Mouse (Mus musculus): ENCODE results near the gene Armc10. TPM values are rescaled to one million over a fixed set of nuclear protein-coding genes. Genes with fewer than 3 reads are reported as not detected.

Armc10 gene
- polyA plus RNA-seq, 1 experiment from 2014 or later, result 75.4 TPM

GRCm38 (mm10) chr5:21673742-21674141 lies 28.1 kb downstream of the Armc10 start:
- H3K4me3 ChIP-seq (replicated peaks), result no peak overlapping the region
- H3K9ac ChIP-seq, result no peak overlapping the region
- no peak overlapping the region for H3K4me2 ChIP-seq
- H3K4me1 ChIP-seq, result 0 out of 2 replicates have a peak, but pooled peaks cover 3% of the 10 kb centered on the region
- 86% methylated on average over 9 of the region's 9 CpGs for WGBS
- H3K36me3 ChIP-seq (replicated peaks), result peaks cover 60% of the 10 kb centered on the region
- H3K27me3 ChIP-seq, result no peaks in the 10 kb centered on the region
- ATAC-seq (ENCODE audit: low FRiP score), result no peak
- no peak overlapping the region for H3K27ac ChIP-seq
- H3K9me3 ChIP-seq, result no peaks in the 10 kb centered on the region

- no peak overlapping the region for H3K9ac ChIP-seq
- peaks cover 54% of the 10 kb centered on the region for H3K36me3 ChIP-seq (replicated peaks)
- H3K4me1 ChIP-seq, result 0 out of 2 replicates have a peak, but pooled peaks cover 3% of the 10 kb centered on the region
- no peak for ATAC-seq (ENCODE audit: low FRiP score)
- no peak overlapping the region for H3K4me2 ChIP-seq
- H3K27me3 ChIP-seq, result no peaks in the 10 kb centered on the region
- H3K4me3 ChIP-seq (replicated peaks), result no peak overlapping the region
- H3K27ac ChIP-seq, result no peak overlapping the region
- H3K9me3 ChIP-seq, result no peaks in the 10 kb centered on the region
- 86% methylated on average over 12 of the region's 12 CpGs for WGBS
Observed at GRCm38 (mm10) chr5:21675019-21675418, 29.4 kb downstream of the Armc10 start.

- Histone ChIP-seq H3K4me2 (no peak overlapping the region), H3K4me1 (0 out of 2 replicates have a peak, but pooled peaks cover 3% of the 10 kb centered on the region), H3K27ac (no peak overlapping the region), H3K36me3 (replicated peaks) (peaks cover 54% of the 10 kb centered on the region), H3K4me3 (replicated peaks) (no peak overlapping the region), H3K9ac (no peak overlapping the region), H3K27me3 (no peaks in the 10 kb centered on the region), H3K9me3 (no peaks in the 10 kb centered on the region)
- 95% methylated on average over 23 of the region's 23 CpGs for WGBS
- ATAC-seq (ENCODE audit: low FRiP score), result no peak
Observed at GRCm38 (mm10) chr5:21675494-21675893, 29.9 kb downstream of the Armc10 start.

- no peak for ATAC-seq (ENCODE audit: low FRiP score)
- no peak overlapping the region for H3K4me3 ChIP-seq (replicated peaks)
- 96% methylated on average over 6 of the region's 6 CpGs for WGBS
- no peaks in the 10 kb centered on the region for H3K27me3 ChIP-seq
- no peak overlapping the region for H3K27ac ChIP-seq
- no peak overlapping the region for H3K4me2 ChIP-seq
- H3K9me3 ChIP-seq, result no peaks in the 10 kb centered on the region
- no peak overlapping the region for H3K9ac ChIP-seq
- H3K4me1 ChIP-seq, result 0 out of 2 replicates have a peak, but pooled peaks cover 3% of the 10 kb centered on the region
- peaks cover 63% of the 10 kb centered on the region for H3K36me3 ChIP-seq (replicated peaks)
Observed at GRCm38 (mm10) chr5:21677939-21678338, 32.3 kb downstream of the Armc10 start.

GRCm38 (mm10) chr5:21678363-21678762 lies 32.8 kb downstream of the Armc10 start:
- no peaks in the 10 kb centered on the region for H3K9me3 ChIP-seq
- H3K27ac ChIP-seq, result no peak overlapping the region
- H3K4me3 ChIP-seq (replicated peaks), result no peak overlapping the region
- WGBS, result 96% methylated on average over 9 of the region's 9 CpGs
- H3K36me3 ChIP-seq (replicated peaks), result peaks cover 65% of the 10 kb centered on the region
- no peak overlapping the region for H3K4me2 ChIP-seq
- 0 out of 2 replicates have a peak, but pooled peaks cover under 1% of the 10 kb centered on the region for H3K4me1 ChIP-seq
- no peak overlapping the region for H3K9ac ChIP-seq
- H3K27me3 ChIP-seq, result no peaks in the 10 kb centered on the region
- ATAC-seq (ENCODE audit: low FRiP score), result no peak

GRCm38 (mm10) chr5:21680029-21680428 lies 34.4 kb downstream of the Armc10 start:
- Histone ChIP-seq H3K4me1 (no peaks in the 10 kb centered on the region), H3K27me3 (no peaks in the 10 kb centered on the region), H3K27ac (no peak overlapping the region), H3K36me3 (replicated peaks) (peaks cover 62% of the 10 kb centered on the region), H3K9ac (no peak overlapping the region), H3K4me3 (replicated peaks) (no peak overlapping the region), H3K9me3 (no peaks in the 10 kb centered on the region), H3K4me2 (no peak overlapping the region)
- 94% methylated on average over 4 of the region's 4 CpGs for WGBS
- ATAC-seq (ENCODE audit: low FRiP score), result no peak

- no peaks in the 10 kb centered on the region for H3K27me3 ChIP-seq
- no peak overlapping the region for H3K4me2 ChIP-seq
- WGBS, result 87% methylated on average over 5 of the region's 5 CpGs
- H3K27ac ChIP-seq, result no peak overlapping the region
- H3K9me3 ChIP-seq, result no peaks in the 10 kb centered on the region
- no peak overlapping the region for H3K9ac ChIP-seq
- peaks cover 55% of the 10 kb centered on the region for H3K36me3 ChIP-seq (replicated peaks)
- no peak overlapping the region for H3K4me3 ChIP-seq (replicated peaks)
- no peaks in the 10 kb centered on the region for H3K4me1 ChIP-seq
- no peak for ATAC-seq (ENCODE audit: low FRiP score)
Observed at GRCm38 (mm10) chr5:21680940-21681339, 35.3 kb downstream of the Armc10 start.

- WGBS, result 97% methylated on average over 9 of the region's 9 CpGs
- H3K36me3 ChIP-seq (replicated peaks), result peaks cover 37% of the 10 kb centered on the region
- no peak overlapping the region for H3K4me3 ChIP-seq (replicated peaks)
Observed at GRCm38 (mm10) chr5:21683811-21684210, 38.2 kb downstream of the Armc10 start.

GRCm38 (mm10) chr5:21685001-21685400 lies 39.4 kb downstream of the Armc10 start:
- Histone ChIP-seq H3K36me3 (replicated peaks) (peaks cover 44% of the 10 kb centered on the region), H3K4me3 (replicated peaks) (no peak overlapping the region), H3K9ac (no peak overlapping the region), H3K27me3 (no peaks in the 10 kb centered on the region), H3K27ac (no peak overlapping the region), H3K4me1 (no peaks in the 10 kb centered on the region), H3K4me2 (no peak overlapping the region), H3K9me3 (no peaks in the 10 kb centered on the region)
- ATAC-seq (ENCODE audit: low FRiP score), result no peak
- 64% methylated on average over 10 of the region's 10 CpGs for WGBS

More at GRCm38 (mm10) chr5:21683811-21684210, 38.2 kb downstream of the Armc10 start:
- H3K27me3 ChIP-seq, result no peaks in the 10 kb centered on the region
- no peak overlapping the region for H3K4me2 ChIP-seq
- no peak overlapping the region for H3K9ac ChIP-seq
- no peaks in the 10 kb centered on the region for H3K4me1 ChIP-seq
- ATAC-seq (ENCODE audit: low FRiP score), result no peak
- H3K27ac ChIP-seq, result no peak overlapping the region
- no peaks in the 10 kb centered on the region for H3K9me3 ChIP-seq

GRCm38 (mm10) chr5:21687042-21687441 lies 41.4 kb downstream of the Armc10 start:
- H3K9ac ChIP-seq, result no peak overlapping the region
- no peak for ATAC-seq (ENCODE audit: low FRiP score)
- no peaks in the 10 kb centered on the region for H3K9me3 ChIP-seq
- no peak overlapping the region for H3K4me2 ChIP-seq
- 79% methylated on average over 4 of the region's 4 CpGs for WGBS
- no peaks in the 10 kb centered on the region for H3K27me3 ChIP-seq
- H3K4me1 ChIP-seq, result no peaks in the 10 kb centered on the region
- H3K36me3 ChIP-seq (replicated peaks), result peaks cover 34% of the 10 kb centered on the region
- H3K4me3 ChIP-seq (replicated peaks), result no peak overlapping the region
- H3K27ac ChIP-seq, result no peak overlapping the region

GRCm38 (mm10) chr5:21692230-21692629 lies 46.6 kb downstream of the Armc10 start:
- Histone ChIP-seq H3K36me3 (replicated peaks) (peaks cover 14% of the 10 kb centered on the region), H3K27ac (no peak overlapping the region), H3K4me3 (replicated peaks) (no peak overlapping the region), H3K9ac (no peak overlapping the region), H3K27me3 (no peaks in the 10 kb centered on the region), H3K9me3 (no peaks in the 10 kb centered on the region), H3K4me2 (no peak overlapping the region), H3K4me1 (no peaks in the 10 kb centered on the region)
- 92% methylated on average over 5 of the region's 5 CpGs for WGBS
- no peak for ATAC-seq (ENCODE audit: low FRiP score)

- ATAC-seq (ENCODE audit: low FRiP score), result no peak
Observed at GRCm38 (mm10) chr5:21693372-21693870, 47.8 kb downstream of the Armc10 start.

GRCm38 (mm10) chr5:21694854-21695490 lies 49.4 kb downstream of the Armc10 start:
- H3K36me3 ChIP-seq (replicated peaks), result no peaks in the 10 kb centered on the region

More at GRCm38 (mm10) chr5:21693372-21693870, 47.8 kb downstream of the Armc10 start:
- H3K27me3 ChIP-seq, result no peaks in the 10 kb centered on the region
- peaks cover 13% of the 10 kb centered on the region for H3K36me3 ChIP-seq (replicated peaks)
- 89% methylated on average over 3 of the region's 3 CpGs for WGBS
- no peak overlapping the region for H3K9ac ChIP-seq
- no peaks in the 10 kb centered on the region for H3K4me1 ChIP-seq
- H3K4me3 ChIP-seq (replicated peaks), result no peak overlapping the region
- H3K27ac ChIP-seq, result no peak overlapping the region
- no peaks in the 10 kb centered on the region for H3K9me3 ChIP-seq
- H3K4me2 ChIP-seq, result no peak overlapping the region

More at GRCm38 (mm10) chr5:21694854-21695490, 49.4 kb downstream of the Armc10 start:
- H3K27ac ChIP-seq, result no peak overlapping the region
- no peak for ATAC-seq (ENCODE audit: low FRiP score)
- no peak overlapping the region for H3K9ac ChIP-seq
- H3K4me3 ChIP-seq (replicated peaks), result no peak overlapping the region
- no peaks in the 10 kb centered on the region; the same call in 1 of the 2 replicates for H3K4me1 ChIP-seq
- 89% methylated on average over 3 of the region's 3 CpGs for WGBS
- H3K9me3 ChIP-seq, result no peaks in the 10 kb centered on the region
- no peak overlapping the region for H3K4me2 ChIP-seq
- H3K27me3 ChIP-seq, result no peaks in the 10 kb centered on the region
